Mouse (Mus musculus) limb, embryonic 14.5 days (tissue): ENCODE results near the gene Sec62. TPM values are rescaled to one million over a fixed set of nuclear protein-coding genes. Genes with fewer than 3 reads are reported as not detected.
A peak's percentile ranks its signal among the peaks of the same experiment; 100 is the strongest.

ENCODE experiments used
- ATAC-seq: fragments of 200-750 bp; cut with Nextera tagmentation; 2 replicates; pipeline ENCODE4 v1.8.0; 2017; ENCODE audit warnings: low read depth, moderate number of reproducible peaks, moderate TSS enrichment; ENCODE audit not compliant: low FRiP score
- DNase-seq: peaks from one replicate; pipeline ENCODE4 v3.0.0-alpha.2; 2015; ENCODE audit warnings: low spot score
- H3K27ac ChIP-seq: fragments of 300-500 bp; sonication (generic); replicated peaks from 2 replicates; pipeline ENCODE4 v1.5.1; 2014; ENCODE audit warnings: low read depth, mild to moderate bottlenecking, low read length, moderate library complexity, mixed read lengths
- H3K27me3 ChIP-seq: fragments of 300-500 bp; sonication (generic); 2 replicates; pipeline ENCODE4 v1.6.1; 2014; ENCODE audit warnings: low read length, mixed read lengths; ENCODE audit not compliant: control insufficient read depth, insufficient read depth
- H3K36me3 ChIP-seq: fragments of 300-500 bp; sonication (generic); 2 replicates; pipeline ENCODE4 v1.6.1; 2014; ENCODE audit warnings: mild to moderate bottlenecking, low read length, moderate library complexity, mixed read lengths; ENCODE audit not compliant: control insufficient read depth, insufficient read depth
- H3K4me1 ChIP-seq: fragments of 300-500 bp; sonication (generic); 2 replicates; pipeline ENCODE4 v1.6.1; 2014; ENCODE audit warnings: antibody characterized with exemption, low read length, mixed read lengths; ENCODE audit not compliant: control insufficient read depth, insufficient read depth
- H3K4me2 ChIP-seq: fragments of 300-500 bp; sonication (generic); replicated peaks from 2 replicates; pipeline ENCODE4 v1.6.1; 2014; ENCODE audit warnings: low read depth, mild to moderate bottlenecking, low read length, moderate library complexity; ENCODE audit not compliant: severe bottlenecking
- H3K4me3 ChIP-seq: fragments of 300-500 bp; sonication (generic); replicated peaks from 2 replicates; pipeline ENCODE4 v1.5.1; 2014; ENCODE audit warnings: low read length
- H3K9ac ChIP-seq: fragments of 300-500 bp; sonication (generic); 2 replicates; pipeline ENCODE4 v1.6.1; 2014; ENCODE audit warnings: mild to moderate bottlenecking, low read depth, low read length, moderate library complexity; ENCODE audit not compliant: severe bottlenecking
- H3K9me3 ChIP-seq: fragments of 300-500 bp; sonication (generic); 2 replicates; pipeline ENCODE4 v1.6.1; 2016; ENCODE audit warnings: low read length; ENCODE audit not compliant: control insufficient read depth
- POLR2A ChIP-seq: fragments of 200-500 bp; IDR thresholded peaks from 2 replicates; pipeline ENCODE4 v1.8.0; 2012; ENCODE audit warnings: inconsistent platforms, mild to moderate bottlenecking, moderate library complexity, borderline replicate concordance; ENCODE audit not compliant: insufficient read depth, insufficient read length; ENCODE audit errors: extremely low read depth
- WGBS: fragments of 180-500 bp; shearing (Covaris S2); extraction: QIAGEN DNeasy Blood & Tissue Kit; methylation state at CpG from one replicate; pipeline ENCODE4 v1.1.7; 2014; 5-methylcytosine and 5-hydroxymethylcytosine counted together
- polyA plus RNA-seq, 2 experiments: library from polyadenylated mRNA; depleted of rRNA in 1 of 2; stranded (reverse) in 1 of 2; unstranded in 1 of 2; fragments of >200 nt; fragmentation: Nextera tagmentation in 1 of 2; extraction: Ambion mirVana in 1 of 2; gene quantifications; 2 replicates each; pipeline versions ENCODE4 v1.2.1 to v1.2.3; 2012 to 2014

The Sec62 gene
- polyA plus RNA-seq (2012; rRNA removed) = 46.0 and 53.6 TPM in 2 replicates
- polyA plus RNA-seq (2014; fragmentation: Nextera tagmentation; extraction: Ambion mirVana) = 103 and 104 TPM in 2 replicates

GRCm38 (mm10) chr3:30792737-30793402, at the start of gene Sec62:
TSS of gene Sec62 (plus strand) at chr3:30792875.
- Histone ChIP-seq H3K27me3 (no peaks in the 10 kb centered on the region), H3K27ac (peak within 1 kb of the TSS; percentile 98), H3K9ac (peak within 1 kb of the TSS; percentile 98), H3K4me3 (peak within 1 kb of the TSS; percentile 93), H3K36me3 (no peaks in the 10 kb centered on the region), H3K9me3 (no peaks in the 10 kb centered on the region), H3K4me2 (peak within 1 kb of the TSS; percentile 57), H3K4me1 (peaks cover 7% of the 10 kb centered on the region; the same call in 1 of the 2 replicates)
- peak; percentile 89 for DNase-seq
- peak; percentile 84 for TF ChIP-seq POLR2A
- peak; percentile 98 for ATAC-seq
- WGBS = 5% methylated on average over 46 of the region's 62 CpGs

DNA sequence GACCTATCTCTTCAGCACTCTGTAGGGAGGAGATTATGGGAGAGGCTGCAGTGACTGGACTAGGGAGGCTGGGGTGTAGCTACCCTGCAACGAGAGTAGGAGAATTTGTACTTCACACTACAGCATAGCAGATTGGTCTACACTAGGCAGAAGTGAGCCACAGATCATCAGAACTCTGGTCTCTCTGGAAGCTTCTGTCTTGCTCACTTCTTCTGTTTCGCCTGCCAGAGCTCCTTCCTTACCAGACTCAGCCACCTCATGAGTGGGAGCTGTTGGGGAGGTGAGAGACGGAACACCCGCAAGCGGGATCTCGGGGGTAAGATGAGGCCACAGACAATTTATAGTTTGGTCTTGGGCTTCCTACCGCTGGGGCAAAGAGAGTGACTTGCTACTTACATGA, 49.8 kb upstream of the Sec62 start:
- no peaks in the 10 kb centered on the region for H3K4me1 ChIP-seq
- H3K36me3 ChIP-seq = no peaks in the 10 kb centered on the region
- DNase-seq (no peak), ATAC-seq (no peak)
- no peak overlapping the region for H3K4me3 ChIP-seq
- no peaks in the 10 kb centered on the region for H3K27me3 ChIP-seq
- no peaks in the 10 kb centered on the region for H3K9me3 ChIP-seq
- no peak overlapping the region for H3K9ac ChIP-seq
- no peak overlapping the region for H3K27ac ChIP-seq
- no peak for TF ChIP-seq POLR2A
- H3K4me2 ChIP-seq = no peak overlapping the region
- WGBS = 87% methylated on average over 7 of the region's 7 CpGs

GRCm38 (mm10) chr3:30746006-30746405, 46.7 kb upstream of the Sec62 start, which contains the start of gene Samd7:
TSS of gene Samd7 (plus strand) at chr3:30746293.
- Histone ChIP-seq H3K27me3 (no peaks in the 10 kb centered on the region), H3K9ac (no peak within 1 kb of the TSS), H3K36me3 (no peaks in the 10 kb centered on the region), H3K4me3 (no peak within 1 kb of the TSS), H3K9me3 (no peaks in the 10 kb centered on the region), H3K27ac (no peak within 1 kb of the TSS), H3K4me2 (no peak within 1 kb of the TSS), H3K4me1 (no peaks in the 10 kb centered on the region)
- WGBS = 73% methylated on average over 7 of the region's 7 CpGs
- no peak for ATAC-seq
- DNase-seq = no peak
- TF ChIP-seq POLR2A = no peak

GRCm38 (mm10) chr3:30748316-30748715, 44.4 kb upstream of the Sec62 start:
- H3K9ac ChIP-seq = no peak overlapping the region
- H3K36me3 ChIP-seq = no peaks in the 10 kb centered on the region
- TF ChIP-seq POLR2A = no peak
- H3K9me3 ChIP-seq = no peaks in the 10 kb centered on the region
- DNase-seq = no peak
- ATAC-seq = no peak
- no peaks in the 10 kb centered on the region for H3K27me3 ChIP-seq
- no peak overlapping the region for H3K27ac ChIP-seq
- H3K4me2 ChIP-seq = no peak overlapping the region
- no peak overlapping the region for H3K4me3 ChIP-seq
- H3K4me1 ChIP-seq = no peaks in the 10 kb centered on the region
- WGBS = 87% methylated on average over 9 of the region's 9 CpGs

DNA sequence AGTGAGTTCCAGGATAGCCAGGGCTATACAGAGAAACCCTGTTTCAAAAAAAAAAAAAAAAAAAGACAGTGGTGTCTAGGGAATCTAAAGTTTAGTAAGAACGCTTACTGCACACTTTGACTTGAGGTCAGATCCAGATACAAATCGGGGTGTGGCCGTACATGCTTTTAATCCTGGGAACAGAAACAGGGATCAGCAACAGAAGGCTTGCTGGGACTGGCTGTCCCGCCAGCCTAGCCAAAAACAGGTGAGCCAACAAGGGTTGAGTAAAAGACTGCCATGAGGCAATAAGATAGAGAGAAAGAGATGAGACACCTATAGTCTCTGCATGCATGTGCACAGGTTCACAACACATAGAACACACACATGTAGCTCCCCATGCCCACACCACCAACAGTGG, 38.0 kb upstream of the Sec62 start:
- no peaks in the 10 kb centered on the region for H3K27me3 ChIP-seq
- H3K4me3 ChIP-seq = no peak overlapping the region
- TF ChIP-seq POLR2A = no peak
- no peaks in the 10 kb centered on the region for H3K36me3 ChIP-seq
- ATAC-seq (no peak), DNase-seq (no peak)
- no peak overlapping the region for H3K9ac ChIP-seq
- 89% methylated on average over 4 of the region's 4 CpGs for WGBS
- H3K4me1 ChIP-seq = no peaks in the 10 kb centered on the region
- H3K4me2 ChIP-seq = no peak overlapping the region
- no peaks in the 10 kb centered on the region for H3K9me3 ChIP-seq
- H3K27ac ChIP-seq = no peak overlapping the region

- TF ChIP-seq POLR2A = no peak
- Histone ChIP-seq H3K4me2 (no peak overlapping the region), H3K27ac (no peak overlapping the region), H3K9ac (no peak overlapping the region), H3K4me3 (no peak overlapping the region), H3K36me3 (no peaks in the 10 kb centered on the region), H3K4me1 (no peaks in the 10 kb centered on the region), H3K9me3 (no peaks in the 10 kb centered on the region), H3K27me3 (no peaks in the 10 kb centered on the region)
- ATAC-seq = no peak
- DNase-seq = no peak
- WGBS = 73% methylated on average over 4 of the region's 4 CpGs
Measured at GRCm38 (mm10) chr3:30764877-30765276, 27.8 kb upstream of the Sec62 start.
